Mouse (Mus musculus) CH12.LX (cell line): Measurements from ENCODE around the gene Best3.

Experiments
- CTCF ChIP-seq, 2 experiments: IDR thresholded peaks in 1 of 2; conservative IDR thresholded peaks in 1 of 2; 2 replicates each; pipeline ENCODE4 v1.5.1; 2011 to 2012; ENCODE audit warnings: low read depth in 2 of 2, low read length in 2 of 2, improper control_type of control experiment in 1 of 2, inconsistent platforms in 1 of 2, mild to moderate bottlenecking in 1 of 2, moderate library complexity in 1 of 2
- ELF1 ChIP-seq: IDR thresholded peaks from 2 replicates; pipeline ENCODE4 v1.6.1; 2014; ENCODE audit warnings: low read depth, mild to moderate bottlenecking, inconsistent platforms, low read length, improper control_type of control experiment
- EP300 ChIP-seq: IDR thresholded peaks from 2 replicates; pipeline ENCODE4 v1.6.1; 2011; ENCODE audit warnings: low read length, improper control_type of control experiment
- KAT2A ChIP-seq: IDR thresholded peaks from 2 replicates; pipeline ENCODE4 v1.6.1; 2012; ENCODE audit warnings: low read length, improper control_type of control experiment, inconsistent platforms; ENCODE audit not compliant: insufficient replicate concordance
- MAFK ChIP-seq: IDR thresholded peaks from 2 replicates; pipeline ENCODE4 v1.6.1; 2011; ENCODE audit warnings: low read length, improper control_type of control experiment; ENCODE audit not compliant: insufficient replicate concordance
- MAX ChIP-seq: IDR thresholded peaks from 2 replicates; pipeline ENCODE4 v1.6.1; 2011; ENCODE audit warnings: low read length, improper control_type of control experiment
- MYC ChIP-seq: IDR thresholded peaks from 2 replicates; pipeline ENCODE4 v1.6.1; 2011; ENCODE audit warnings: low read depth, mild to moderate bottlenecking, improper control_type of control experiment, low read length
- NRF1 ChIP-seq: IDR thresholded peaks from 2 replicates; pipeline ENCODE4 v1.6.1; 2014; ENCODE audit warnings: low read depth, mild to moderate bottlenecking, inconsistent platforms, low read length, improper control_type of control experiment, moderate library complexity
- POLR2A ChIP-seq: IDR thresholded peaks from 2 replicates; pipeline ENCODE4 v1.6.1; 2011; ENCODE audit warnings: low read depth, mild to moderate bottlenecking, improper control_type of control experiment, low read length
- RCOR1 ChIP-seq: conservative IDR thresholded peaks from 2 replicates; pipeline ENCODE4 v1.6.1; 2012; ENCODE audit warnings: low read depth, mild to moderate bottlenecking, inconsistent platforms, low read length, improper control_type of control experiment
- USF1 ChIP-seq: IDR thresholded peaks from 2 replicates; pipeline ENCODE4 v1.6.1; 2014; ENCODE audit warnings: low read depth, mild to moderate bottlenecking, inconsistent platforms, low read length, improper control_type of control experiment
- ZMIZ1 ChIP-seq: IDR thresholded peaks from 2 replicates; pipeline ENCODE4 v1.6.1; 2012; ENCODE audit warnings: low read depth, mild to moderate bottlenecking, inconsistent platforms, low read length, improper control_type of control experiment
- ZNF384 ChIP-seq: IDR thresholded peaks from 2 replicates; pipeline ENCODE4 v1.6.1; 2012; ENCODE audit warnings: low read depth, low read length, improper control_type of control experiment, inconsistent platforms

DNA sequence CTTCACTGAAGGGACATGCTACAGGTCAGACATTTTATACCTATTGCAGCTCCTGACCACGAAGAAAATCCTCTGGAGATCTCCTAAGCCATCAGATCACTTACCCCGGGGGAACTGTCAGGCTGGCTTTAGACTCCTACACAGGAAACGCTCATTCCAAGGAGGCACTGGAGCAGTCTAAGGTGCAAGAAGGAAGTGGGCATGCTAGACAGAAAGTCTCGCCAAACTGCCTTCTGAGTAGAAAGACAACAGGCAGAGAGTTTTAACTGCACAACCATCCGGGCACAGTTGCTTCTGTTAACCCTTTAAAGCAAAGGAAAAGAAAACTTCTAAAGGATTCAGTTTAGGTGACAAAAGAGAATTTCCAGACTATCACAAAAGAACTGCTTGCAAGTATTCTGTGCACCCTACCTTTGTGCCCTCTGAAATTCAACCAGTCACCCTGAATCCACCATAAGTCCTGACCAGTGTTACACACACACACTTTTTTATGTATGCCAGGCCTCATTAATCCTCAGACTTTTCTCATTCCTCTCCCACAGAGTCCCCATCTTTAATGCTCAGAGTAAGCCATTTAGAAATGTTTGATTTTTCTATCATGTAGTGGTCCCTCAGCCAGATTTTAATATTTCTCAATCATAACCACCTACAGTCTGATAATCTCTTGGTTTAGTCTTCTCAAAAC, 28.1 kb upstream of the Best3 start:
- no peak for TF ChIP-seq KAT2A
- no peak for TF ChIP-seq NRF1
- TF ChIP-seq POLR2A: no peak
- no peak for TF ChIP-seq EP300
- TF ChIP-seq MYC: no peak
- TF ChIP-seq RCOR1: no peak
- TF ChIP-seq CTCF (conservative IDR thresholded peaks at IDR 0.05 in 1 of 2, IDR thresholded peaks at IDR 0.05 in 1 of 2; ENCODE audit: low read depth in 2 of 2, low read length in 2 of 2): no peak
- TF ChIP-seq ZMIZ1: no peak
- no peak for TF ChIP-seq MAX
- TF ChIP-seq ZNF384: no peak
- no peak for TF ChIP-seq ELF1
- TF ChIP-seq MAFK: no peak
- no peak for TF ChIP-seq USF1
